Mouse (Mus musculus) erythroblast, embryonic 14.5 days (primary cell): ENCODE data around the gene Tmeff1.

Experiments
- GATA1 ChIP-seq: IDR thresholded peaks from 2 replicates; pipeline ENCODE4 v1.6.1; 2012; ENCODE audit warnings: low read length, inconsistent platforms, mixed read lengths
- TAL1 ChIP-seq: IDR thresholded peaks from 3 replicates; pipeline ENCODE4 v1.6.1; 2012; ENCODE audit warnings: low read length, inconsistent platforms, mixed read lengths

GRCm38 (mm10) chr4:48596111-48596510, 11.1 kb downstream of the Tmeff1 start:
- no peak for TF ChIP-seq TAL1
- no peak for TF ChIP-seq GATA1
